Mouse (Mus musculus) lung, adult 2 months (tissue): ENCODE measurements at regions not wholly inside any gene's neighbourhood (a gene's known extent, or its start where the extent isn't known, plus 50 kb on each side); places are given as distances from the start of the nearest gene placed in this dataset.

Experiments
- CTCF ChIP-seq: fragments of 200-500 bp; IDR thresholded peaks from 2 replicates; pipeline ENCODE4 v1.5.1; 2011; ENCODE audit warnings: mild to moderate bottlenecking, low read length, control low read depth; ENCODE audit not compliant: insufficient read depth
- POLR2A ChIP-seq: fragments of 200-500 bp; IDR thresholded peaks from 2 replicates; pipeline ENCODE4 v1.6.1; 2011; ENCODE audit warnings: low read depth, mild to moderate bottlenecking, control low read depth, low read length, borderline replicate concordance; ENCODE audit errors: extremely low read depth

- no peak for TF ChIP-seq CTCF
- no peak for TF ChIP-seq POLR2A
Measured at GRCm38 (mm10) chr9:9312274-9312673, 73.4 kb upstream of the Arhgap42 start.
